Mouse (Mus musculus): ENCODE measurements around the gene Fkbp5. TPM values are rescaled to one million over a fixed set of nuclear protein-coding genes. Genes with fewer than 3 reads are reported as not detected.

Fkbp5 gene
- polyA plus RNA-seq, 2 experiments = 3.6 to 7.3 TPM

DNA sequence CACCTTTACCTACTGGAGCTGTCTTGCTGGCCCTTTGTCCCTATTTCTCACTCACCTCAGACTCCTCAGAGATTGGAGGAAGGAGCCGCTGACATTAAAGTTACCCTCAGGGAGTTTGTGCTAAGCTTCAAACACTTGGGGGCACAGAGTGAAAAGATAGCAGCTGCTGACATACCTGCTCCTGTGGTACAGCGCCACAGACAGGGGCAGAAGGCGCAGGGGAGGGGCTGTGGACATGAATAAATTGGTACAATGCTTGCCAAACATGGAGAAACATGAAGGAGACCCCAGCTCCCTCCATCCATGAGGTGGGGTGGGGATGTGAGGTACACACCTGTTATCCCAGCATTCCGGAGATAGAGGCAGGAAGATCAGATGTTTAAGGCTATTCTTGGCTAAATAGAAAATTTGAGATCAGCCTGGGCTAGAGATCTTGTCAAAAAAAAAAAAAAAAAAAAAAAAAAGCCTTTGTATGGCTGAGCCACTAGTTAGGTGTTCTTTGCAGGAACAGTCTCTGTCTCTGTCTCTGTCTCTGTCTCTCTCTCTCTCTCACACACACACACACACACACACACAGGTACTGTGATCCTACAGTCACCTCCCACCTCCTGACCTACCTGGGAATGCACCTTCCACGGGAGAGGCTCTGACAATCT, 3.9 kb upstream of the Fkbp5 start:
- no peaks in the 10 kb centered on the region for H3K9me3 ChIP-seq (ENCODE audit: control insufficient read depth, low read length)
- H3K27me3 ChIP-seq (ENCODE audit: control insufficient read depth, insufficient read depth, low read length) = peaks cover 26% of the 10 kb centered on the region
- 47% methylated on average over 5 of the region's 5 CpGs for WGBS (ENCODE audit: insufficient replicate concordance)
- no peak for DNase-seq (ENCODE audit: low read depth in 3 of 3, low spot score in 3 of 3)
- H3K4me1 ChIP-seq (replicated peaks; ENCODE audit: control insufficient read depth in 2 of 2, insufficient read depth in 2 of 2, low read length in 1 of 2) = peaks cover 0 to 9% of the 10 kb centered on the region in 2 experiments; a peak in 2 of 4 replicates
- TF ChIP-seq CTCF (IDR thresholded peaks at IDR 0.05; ENCODE audit: low read depth) (no peak), EP300 (IDR thresholded peaks at IDR 0.05; ENCODE audit: low read depth) (no peak)
- no peaks in the 10 kb centered on the region for H3K36me3 ChIP-seq (replicated peaks; ENCODE audit: control insufficient read depth, insufficient read depth, low read depth)
- no peak overlapping the region for H3K9ac ChIP-seq (replicated peaks)
- H3K27ac ChIP-seq = no peak overlapping the region
- H3K4me3 ChIP-seq (ENCODE audit: insufficient read depth in 1 of 2, low read depth in 2 of 2, low read length in 2 of 2) = no peak overlapping the region
- ATAC-seq (ENCODE audit: insufficient read depth) = no peak
- H3K4me2 ChIP-seq (ENCODE audit: low read depth) = no peak overlapping the region

GRCm38 (mm10) chr17:28520561-28520960, 3.2 kb upstream of the Fkbp5 start:
- no peak overlapping the region for H3K27ac ChIP-seq
- DNase-seq (ENCODE audit: low read depth in 3 of 3, low spot score in 3 of 3) (no peak), ATAC-seq (ENCODE audit: insufficient read depth) (no peak)
- peaks cover 26% of the 10 kb centered on the region for H3K27me3 ChIP-seq (ENCODE audit: control insufficient read depth, insufficient read depth, low read length)
- WGBS (ENCODE audit: insufficient replicate concordance) = 50% methylated on average over 4 of the region's 4 CpGs
- no peaks in the 10 kb centered on the region for H3K36me3 ChIP-seq (replicated peaks; ENCODE audit: control insufficient read depth, insufficient read depth, low read depth)
- no peak overlapping the region for H3K9ac ChIP-seq (replicated peaks)
- no peak overlapping the region for H3K4me3 ChIP-seq (ENCODE audit: insufficient read depth in 1 of 2, low read depth in 2 of 2, low read length in 2 of 2)
- no peak overlapping the region for H3K4me2 ChIP-seq (ENCODE audit: low read depth)
- TF ChIP-seq EP300 (IDR thresholded peaks at IDR 0.05; ENCODE audit: low read depth) (no peak), CTCF (IDR thresholded peaks at IDR 0.05; ENCODE audit: low read depth) (no peak)
- H3K9me3 ChIP-seq (ENCODE audit: control insufficient read depth, low read length) = no peaks in the 10 kb centered on the region
- H3K4me1 ChIP-seq (replicated peaks; ENCODE audit: control insufficient read depth in 2 of 2, insufficient read depth in 2 of 2, low read length in 1 of 2) = peaks cover 0 to 13% of the 10 kb centered on the region in 2 experiments; a peak in 2 of 4 replicates

- peak; percentile 56 for TF ChIP-seq CTCF (IDR thresholded peaks at IDR 0.05; ENCODE audit: low read depth)
- TF ChIP-seq EP300 (IDR thresholded peaks at IDR 0.05; ENCODE audit: low read depth) = no peak
- H3K4me1 ChIP-seq (replicated peaks; ENCODE audit: control insufficient read depth in 2 of 2, insufficient read depth in 2 of 2, low read length in 1 of 2) = peaks cover 0 to 11% of the 10 kb centered on the region in 2 experiments; a peak in 2 of 4 replicates
- no peak for DNase-seq (ENCODE audit: low read depth in 3 of 3, low spot score in 3 of 3)
Observed at GRCm38 (mm10) chr17:28519827-28520226, 2.5 kb upstream of the Fkbp5 start.

GRCm38 (mm10) chr17:28518615-28519071, 1.3 kb upstream of the Fkbp5 start:
- 7% methylated on average over 8 of the region's 8 CpGs for WGBS (ENCODE audit: insufficient replicate concordance)
- Histone ChIP-seq H3K9me3 (ENCODE audit: control insufficient read depth, low read length) (no peaks in the 10 kb centered on the region), H3K27me3 (ENCODE audit: control insufficient read depth, insufficient read depth, low read length) (peaks cover 26% of the 10 kb centered on the region), H3K9ac (replicated peaks) (no peak overlapping the region), H3K36me3 (replicated peaks; ENCODE audit: control insufficient read depth, insufficient read depth, low read depth) (no peaks in the 10 kb centered on the region), H3K4me1 (replicated peaks; ENCODE audit: control insufficient read depth in 2 of 2, insufficient read depth in 2 of 2, low read length in 1 of 2) (peaks cover 0 to 11% of the 10 kb centered on the region in 2 experiments; a peak in 2 of 4 replicates), H3K4me2 (ENCODE audit: low read depth) (peak overlapping the region; percentile 63), H3K27ac (no peak overlapping the region), H3K4me3 (ENCODE audit: insufficient read depth in 1 of 2, low read depth in 2 of 2, low read length in 2 of 2) (peak overlapping the region; percentile 15 to 40; a peak in 3 of 4 replicates)
- TF ChIP-seq CTCF (IDR thresholded peaks at IDR 0.05; ENCODE audit: low read depth) (no peak), EP300 (IDR thresholded peaks at IDR 0.05; ENCODE audit: low read depth) (no peak)
- DNase-seq (ENCODE audit: low read depth in 3 of 3, low spot score in 3 of 3) (no peak), ATAC-seq (ENCODE audit: insufficient read depth) (no peak)

More at GRCm38 (mm10) chr17:28519827-28520226, 2.5 kb upstream of the Fkbp5 start:
- Histone ChIP-seq H3K9me3 (ENCODE audit: control insufficient read depth, low read length) (no peaks in the 10 kb centered on the region), H3K9ac (replicated peaks) (no peak overlapping the region), H3K4me3 (ENCODE audit: insufficient read depth in 1 of 2, low read depth in 2 of 2, low read length in 2 of 2) (no peak overlapping the region), H3K27ac (no peak overlapping the region), H3K27me3 (ENCODE audit: control insufficient read depth, insufficient read depth, low read length) (peaks cover 26% of the 10 kb centered on the region), H3K36me3 (replicated peaks; ENCODE audit: control insufficient read depth, insufficient read depth, low read depth) (no peaks in the 10 kb centered on the region), H3K4me2 (ENCODE audit: low read depth) (no peak overlapping the region)
- no peak for ATAC-seq (ENCODE audit: insufficient read depth)
- WGBS (ENCODE audit: insufficient replicate concordance) = 65% methylated on average over 3 of the region's 3 CpGs

DNA sequence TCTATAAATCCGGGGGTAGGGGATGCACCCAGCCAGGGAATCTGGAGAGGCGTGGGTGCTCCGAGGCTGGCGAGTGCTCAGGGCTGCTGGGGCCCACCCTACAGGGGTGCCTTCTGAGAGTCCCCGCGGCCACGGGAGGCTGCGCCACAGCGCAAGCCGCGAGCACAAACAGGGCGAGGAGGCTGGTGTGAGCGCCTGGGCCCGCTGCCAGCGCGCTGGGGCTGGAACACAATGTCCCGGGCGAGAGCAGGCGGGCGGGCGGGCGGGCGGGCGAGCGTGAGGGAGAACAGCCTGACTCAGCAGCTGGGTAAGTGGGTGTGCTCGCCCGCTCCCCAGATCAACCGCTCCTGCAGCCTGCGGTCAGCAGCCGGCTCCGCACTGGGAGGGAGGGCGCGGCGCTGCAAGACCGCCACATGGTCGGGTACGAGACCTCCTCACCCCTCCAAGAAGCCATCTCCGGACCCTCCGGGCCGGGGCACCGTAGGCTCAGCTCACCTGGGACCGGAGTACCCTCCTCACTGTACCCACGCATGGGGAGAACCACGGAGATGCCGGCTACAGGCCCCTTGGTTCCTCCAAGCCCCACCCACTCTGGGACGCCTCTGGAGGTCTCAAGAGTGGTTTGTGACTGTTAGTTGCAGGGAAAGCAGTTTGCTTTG, 758 bp upstream of the Fkbp5 start:
- Histone ChIP-seq H3K4me1 (replicated peaks; ENCODE audit: control insufficient read depth in 2 of 2, insufficient read depth in 2 of 2, low read length in 1 of 2) (peaks cover 0 to 8% of the 10 kb centered on the region in 2 experiments; a peak in 1 of 4 replicates), H3K9ac (replicated peaks) (no peak overlapping the region), H3K36me3 (replicated peaks; ENCODE audit: control insufficient read depth, insufficient read depth, low read depth) (no peaks in the 10 kb centered on the region), H3K4me2 (ENCODE audit: low read depth) (peak overlapping the region; percentile 63), H3K4me3 (ENCODE audit: insufficient read depth in 1 of 2, low read depth in 2 of 2, low read length in 2 of 2) (peak overlapping the region; percentile 15 to 40), H3K27me3 (ENCODE audit: control insufficient read depth, insufficient read depth, low read length) (peaks cover 20% of the 10 kb centered on the region), H3K27ac (no peak overlapping the region), H3K9me3 (ENCODE audit: control insufficient read depth, low read length) (no peaks in the 10 kb centered on the region)
- ATAC-seq (ENCODE audit: insufficient read depth) (peak; percentile 26; the same call in 1 of the 2 replicates), DNase-seq (ENCODE audit: low read depth in 3 of 3, low spot score in 3 of 3) (no peak)
- 1% methylated on average over 45 of the region's 46 CpGs for WGBS (ENCODE audit: insufficient replicate concordance)
- TF ChIP-seq CTCF (IDR thresholded peaks at IDR 0.05; ENCODE audit: low read depth) = no peak
- no peak for TF ChIP-seq EP300 (IDR thresholded peaks at IDR 0.05; ENCODE audit: low read depth)
